Mouse (Mus musculus): ENCODE data around the gene Lsm14a. TPM values are rescaled to one million over a fixed set of nuclear protein-coding genes. Genes with fewer than 3 reads are reported as not detected.

Lsm14a gene
- polyA plus RNA-seq, 1 experiment from 2014 or later: 110 TPM

DNA sequence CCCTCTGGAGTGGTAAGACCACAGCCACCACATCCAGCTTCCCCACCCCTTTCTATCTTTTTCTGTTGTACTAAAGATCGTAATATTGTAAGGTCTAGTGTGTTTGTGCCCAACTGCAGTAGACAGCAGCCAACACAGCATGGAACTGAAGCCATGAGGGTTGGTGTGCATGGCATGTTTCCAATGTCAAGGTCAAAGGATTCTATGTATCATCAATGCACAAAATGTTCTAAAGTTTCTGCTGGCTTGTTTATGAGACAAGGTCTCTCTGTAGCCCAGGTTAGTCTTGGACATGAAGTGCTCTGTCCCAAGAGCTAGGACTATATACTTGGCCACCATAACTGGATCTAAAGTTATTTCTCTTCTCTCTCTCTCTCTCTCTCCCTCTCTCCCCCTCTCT, 68.3 kb downstream of the Lsm14a start:
- H3K4me1 ChIP-seq: no peaks in the 10 kb centered on the region
- H3K9ac ChIP-seq: no peak overlapping the region
- WGBS: 81% methylated on average over 1 of the region's 1 CpGs
- H3K36me3 ChIP-seq: no peaks in the 10 kb centered on the region
- no peaks in the 10 kb centered on the region for H3K27me3 ChIP-seq
- no peak overlapping the region for H3K27ac ChIP-seq
- H3K9me3 ChIP-seq: peaks cover 3% of the 10 kb centered on the region; the same call in 1 of the 2 replicates
- ATAC-seq (ENCODE audit: insufficient number of reproducible peaks, insufficient read depth, low FRiP score, low TSS enrichment): no peak
- no peak overlapping the region for H3K4me3 ChIP-seq
- no peak overlapping the region for H3K4me2 ChIP-seq (replicated peaks)

DNA sequence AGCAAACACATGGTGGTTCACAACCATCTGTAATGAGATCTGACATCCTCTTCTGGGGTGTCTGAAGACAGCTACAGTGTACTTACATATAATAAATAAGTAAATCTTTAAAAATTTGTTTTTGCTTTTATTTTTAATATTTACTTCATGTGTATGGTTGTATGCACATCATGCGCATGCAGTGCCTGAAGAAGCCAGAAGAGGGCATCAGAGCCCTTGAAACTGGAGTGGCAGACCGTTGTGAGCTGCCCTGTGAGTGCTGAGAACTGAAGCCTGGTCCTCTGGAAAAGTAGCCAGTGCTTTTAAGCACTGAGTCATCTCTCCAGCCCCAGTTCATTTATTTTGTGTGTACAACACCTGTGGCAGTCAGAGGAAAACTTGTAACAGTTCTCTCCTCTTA, 69.1 kb downstream of the Lsm14a start:
- no peaks in the 10 kb centered on the region for H3K27me3 ChIP-seq
- H3K36me3 ChIP-seq: no peaks in the 10 kb centered on the region
- WGBS: 83% methylated on average over 2 of the region's 2 CpGs
- H3K27ac ChIP-seq: no peak overlapping the region
- no peak overlapping the region for H3K9ac ChIP-seq
- no peaks in the 10 kb centered on the region for H3K4me1 ChIP-seq
- no peak for ATAC-seq (ENCODE audit: insufficient number of reproducible peaks, insufficient read depth, low FRiP score, low TSS enrichment)
- H3K4me2 ChIP-seq (replicated peaks): no peak overlapping the region
- peaks cover 3% of the 10 kb centered on the region; the same call in 1 of the 2 replicates for H3K9me3 ChIP-seq
- H3K4me3 ChIP-seq: no peak overlapping the region

- Histone ChIP-seq H3K4me2 (replicated peaks) (no peak overlapping the region), H3K27ac (no peak overlapping the region), H3K9me3 (peaks cover 3% of the 10 kb centered on the region; the same call in 1 of the 2 replicates), H3K9ac (no peak overlapping the region), H3K4me1 (no peaks in the 10 kb centered on the region), H3K4me3 (no peak overlapping the region), H3K36me3 (no peaks in the 10 kb centered on the region), H3K27me3 (no peaks in the 10 kb centered on the region)
- ATAC-seq (ENCODE audit: insufficient number of reproducible peaks, insufficient read depth, low FRiP score, low TSS enrichment): no peak
- 79% methylated on average over 8 of the region's 8 CpGs for whole genome bisulfite sequencing
Observed at GRCm38 (mm10) chr7:34323351-34323750, 69.8 kb downstream of the Lsm14a start.

- 86% methylated on average over 4 of the region's 4 CpGs for WGBS
- peaks cover 3% of the 10 kb centered on the region; the same call in 1 of the 2 replicates for H3K9me3 ChIP-seq
- no peak for ATAC-seq (ENCODE audit: insufficient number of reproducible peaks, insufficient read depth, low FRiP score, low TSS enrichment)
- H3K4me2 ChIP-seq (replicated peaks): no peak overlapping the region
- no peak overlapping the region for H3K4me3 ChIP-seq
- H3K4me1 ChIP-seq: no peaks in the 10 kb centered on the region
- no peak overlapping the region for H3K27ac ChIP-seq
- no peak overlapping the region for H3K9ac ChIP-seq
- no peaks in the 10 kb centered on the region for H3K27me3 ChIP-seq
- H3K36me3 ChIP-seq: no peaks in the 10 kb centered on the region
Observed at GRCm38 (mm10) chr7:34321958-34322357, 71.2 kb downstream of the Lsm14a start.

GRCm38 (mm10) chr7:34321119-34321518, 72.0 kb downstream of the Lsm14a start:
- H3K27ac ChIP-seq: no peak overlapping the region
- ATAC-seq (ENCODE audit: insufficient number of reproducible peaks, insufficient read depth, low FRiP score, low TSS enrichment): no peak
- H3K9ac ChIP-seq: no peak overlapping the region
- H3K4me3 ChIP-seq: no peak overlapping the region
- H3K36me3 ChIP-seq: no peaks in the 10 kb centered on the region
- H3K4me2 ChIP-seq (replicated peaks): no peak overlapping the region
- WGBS: 78% methylated on average over 5 of the region's 5 CpGs
- H3K27me3 ChIP-seq: no peaks in the 10 kb centered on the region
- H3K9me3 ChIP-seq: peaks cover 3% of the 10 kb centered on the region; the same call in 1 of the 2 replicates
- H3K4me1 ChIP-seq: no peaks in the 10 kb centered on the region

DNA sequence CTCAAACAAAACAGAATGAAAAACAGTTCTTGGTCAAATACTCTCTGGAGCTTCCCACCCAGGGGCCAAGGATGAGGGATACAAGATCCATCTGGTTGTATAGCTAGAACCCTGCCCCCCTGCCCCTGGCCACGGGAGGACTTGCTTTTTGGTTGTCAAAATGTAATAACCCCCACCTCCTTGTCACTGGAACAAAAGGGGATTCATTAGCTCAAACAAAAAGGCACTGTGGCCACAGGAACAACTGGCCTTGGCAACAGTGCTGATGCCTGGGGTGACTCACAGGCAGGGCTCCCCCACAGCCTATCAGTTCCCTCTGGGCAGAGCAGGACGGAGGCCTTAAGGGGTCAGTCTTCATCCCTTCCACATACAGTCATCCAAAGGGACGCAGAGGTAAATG, 73.2 kb downstream of the Lsm14a start:
- Histone ChIP-seq H3K9me3 (peaks cover 3% of the 10 kb centered on the region; the same call in 1 of the 2 replicates), H3K27ac (no peak overlapping the region), H3K27me3 (no peaks in the 10 kb centered on the region), H3K9ac (no peak overlapping the region), H3K4me3 (no peak overlapping the region), H3K36me3 (no peaks in the 10 kb centered on the region), H3K4me2 (replicated peaks) (no peak overlapping the region), H3K4me1 (no peaks in the 10 kb centered on the region)
- WGBS: 17% methylated on average over 3 of the region's 3 CpGs
- no peak for ATAC-seq (ENCODE audit: insufficient number of reproducible peaks, insufficient read depth, low FRiP score, low TSS enrichment)

DNA sequence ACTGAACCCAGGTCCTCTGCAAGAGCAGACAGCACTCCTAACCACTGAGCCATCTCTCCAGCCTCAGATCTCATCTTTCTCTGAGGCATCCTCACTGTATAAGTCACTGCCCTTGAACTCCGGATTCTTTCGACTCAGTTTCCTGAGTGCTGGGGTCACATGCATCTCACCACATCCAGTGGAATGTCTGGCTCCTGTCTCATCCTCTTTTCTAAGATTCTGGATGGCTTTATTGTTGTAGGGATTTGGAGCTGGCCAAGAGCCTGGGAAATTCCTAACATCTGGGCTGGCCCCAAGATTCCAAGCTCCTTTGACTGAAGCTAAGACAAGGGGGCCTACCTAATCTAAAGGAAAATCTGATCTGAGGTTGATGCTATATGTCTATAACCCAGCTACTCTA, 74.0 kb downstream of the Lsm14a start:
- Histone ChIP-seq H3K36me3 (no peaks in the 10 kb centered on the region), H3K4me2 (replicated peaks) (no peak overlapping the region), H3K9ac (no peak overlapping the region), H3K27ac (no peak overlapping the region), H3K9me3 (peaks cover 2% of the 10 kb centered on the region; the same call in 1 of the 2 replicates), H3K4me1 (no peaks in the 10 kb centered on the region), H3K4me3 (no peak overlapping the region), H3K27me3 (no peaks in the 10 kb centered on the region)
- 85% methylated on average over 2 of the region's 2 CpGs for WGBS
- ATAC-seq (ENCODE audit: insufficient number of reproducible peaks, insufficient read depth, low FRiP score, low TSS enrichment): no peak

GRCm38 (mm10) chr7:34317901-34318476, 75.1 kb downstream of the Lsm14a start:
- H3K9me3 ChIP-seq: no peaks in the 10 kb centered on the region
- no peak overlapping the region for H3K4me3 ChIP-seq
- H3K27ac ChIP-seq: no peak overlapping the region
- no peak overlapping the region for H3K9ac ChIP-seq
- no peak for ATAC-seq (ENCODE audit: insufficient number of reproducible peaks, insufficient read depth, low FRiP score, low TSS enrichment)
- no peaks in the 10 kb centered on the region for H3K27me3 ChIP-seq
- WGBS: 64% methylated on average over 7 of the region's 7 CpGs
- no peaks in the 10 kb centered on the region for H3K36me3 ChIP-seq
- H3K4me2 ChIP-seq (replicated peaks): no peak overlapping the region
- no peaks in the 10 kb centered on the region for H3K4me1 ChIP-seq

- under 1% methylated on average over 30 of the region's 41 CpGs for WGBS
- H3K9me3 ChIP-seq: no peaks in the 10 kb centered on the region
- H3K9ac ChIP-seq: peak within 1 kb of the TSS; percentile 94
- peak within 1 kb of the TSS; percentile 84 for H3K4me2 ChIP-seq (replicated peaks)
- H3K4me1 ChIP-seq: peaks cover 7% of the 10 kb centered on the region
- no peaks in the 10 kb centered on the region for H3K27me3 ChIP-seq
- peak within 1 kb of the TSS; percentile 97 for H3K4me3 ChIP-seq
- peak; percentile 91 for ATAC-seq (ENCODE audit: insufficient number of reproducible peaks, insufficient read depth, low FRiP score, low TSS enrichment)
- peak within 1 kb of the TSS; percentile 85 for H3K27ac ChIP-seq
- no peaks in the 10 kb centered on the region for H3K36me3 ChIP-seq
Observed at GRCm38 (mm10) chr7:34313443-34313875, 79.7 kb downstream of the Lsm14a start, which contains the start of gene 4931406P16Rik. Gene 4931406P16Rik (minus strand): TSS chr7:34313551.

DNA sequence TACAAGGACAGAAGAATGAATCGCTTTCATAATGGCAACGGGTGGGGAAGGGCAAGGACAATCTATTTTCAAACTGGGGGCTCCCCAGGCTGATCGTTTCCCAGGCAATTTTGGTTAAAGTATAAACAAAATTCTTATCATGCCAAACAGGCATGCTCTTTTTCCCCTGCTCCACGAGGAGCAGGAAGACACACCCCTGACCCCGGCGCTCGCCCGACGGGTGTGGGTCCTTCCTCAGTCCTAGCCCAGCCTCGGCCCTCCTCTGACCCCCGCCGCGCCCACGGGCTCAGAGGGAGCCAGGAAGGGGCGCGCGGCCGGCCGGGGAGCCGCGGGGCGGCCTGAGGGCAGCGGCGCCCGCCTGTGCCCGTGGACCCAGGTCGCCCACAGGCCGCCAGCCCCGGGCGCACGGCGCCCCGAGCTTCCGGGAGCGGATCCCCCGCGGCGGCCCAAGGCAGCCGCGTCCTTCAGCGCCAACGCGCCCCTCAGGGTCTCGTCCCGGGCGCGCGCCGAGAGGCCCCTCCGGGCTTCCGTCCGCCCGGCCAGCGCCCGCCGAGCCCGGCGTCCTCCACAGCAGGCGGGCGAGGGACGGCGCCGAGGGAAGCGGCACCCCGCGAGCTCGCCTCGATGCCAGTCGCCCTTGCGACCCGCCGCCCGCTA, 80.2 kb downstream of the Lsm14a start:
- H3K4me3 ChIP-seq: peak overlapping the region; percentile 97
- H3K9me3 ChIP-seq: no peaks in the 10 kb centered on the region
- H3K4me2 ChIP-seq (replicated peaks): peak overlapping the region; percentile 84
- H3K4me1 ChIP-seq: peaks cover 7% of the 10 kb centered on the region
- peak overlapping the region; percentile 85 for H3K27ac ChIP-seq
- no peaks in the 10 kb centered on the region for H3K36me3 ChIP-seq
- WGBS: under 1% methylated on average over 51 of the region's 73 CpGs
- peak overlapping the region; percentile 94 for H3K9ac ChIP-seq
- H3K27me3 ChIP-seq: no peaks in the 10 kb centered on the region
- ATAC-seq (ENCODE audit: insufficient number of reproducible peaks, insufficient read depth, low FRiP score, low TSS enrichment): peak; percentile 76

GRCm38 (mm10) chr7:34309186-34309764, 83.8 kb downstream of the Lsm14a start:
- Histone ChIP-seq H3K9ac (no peak overlapping the region), H3K27me3 (no peaks in the 10 kb centered on the region), H3K27ac (no peak overlapping the region), H3K9me3 (no peaks in the 10 kb centered on the region), H3K4me2 (replicated peaks) (no peak overlapping the region), H3K4me3 (no peak overlapping the region), H3K4me1 (peaks cover 7% of the 10 kb centered on the region), H3K36me3 (no peaks in the 10 kb centered on the region)
- ATAC-seq (ENCODE audit: insufficient number of reproducible peaks, insufficient read depth, low FRiP score, low TSS enrichment): no peak
- WGBS: 70% methylated on average over 5 of the region's 5 CpGs

GRCm38 (mm10) chr7:34308586-34308985, 84.5 kb downstream of the Lsm14a start:
- no peak overlapping the region for H3K4me2 ChIP-seq (replicated peaks)
- no peak overlapping the region for H3K27ac ChIP-seq
- H3K9me3 ChIP-seq: no peaks in the 10 kb centered on the region
- H3K27me3 ChIP-seq: no peaks in the 10 kb centered on the region
- no peaks in the 10 kb centered on the region for H3K36me3 ChIP-seq
- 76% methylated on average over 5 of the region's 5 CpGs for WGBS
- H3K4me1 ChIP-seq: peaks cover 7% of the 10 kb centered on the region
- H3K9ac ChIP-seq: no peak overlapping the region
- ATAC-seq (ENCODE audit: insufficient number of reproducible peaks, insufficient read depth, low FRiP score, low TSS enrichment): no peak
- H3K4me3 ChIP-seq: no peak overlapping the region

Data from embryonic facial prominence, embryonic 12.5 days (tissue).